Mouse (Mus musculus) kidney, adult 9 months (tissue): ENCODE results near the gene Gstt4.
A peak's percentile ranks its signal among the peaks of the same experiment; 100 is the strongest.
"Not testable (repeated sequence)": the region's sequence is repeated elsewhere in the genome, so short reads cannot be mapped to it uniquely, and the experiment has no call there.

Experiments used
- DNase-seq: peaks from one replicate; pipeline ENCODE4 v3.0.0; 2022

Gene Gstt4

GRCm38 (mm10) chr10:75789081-75789735 is 33.1 kb downstream of the Gstt4 start:
- no peak for DNase-seq

DNA sequence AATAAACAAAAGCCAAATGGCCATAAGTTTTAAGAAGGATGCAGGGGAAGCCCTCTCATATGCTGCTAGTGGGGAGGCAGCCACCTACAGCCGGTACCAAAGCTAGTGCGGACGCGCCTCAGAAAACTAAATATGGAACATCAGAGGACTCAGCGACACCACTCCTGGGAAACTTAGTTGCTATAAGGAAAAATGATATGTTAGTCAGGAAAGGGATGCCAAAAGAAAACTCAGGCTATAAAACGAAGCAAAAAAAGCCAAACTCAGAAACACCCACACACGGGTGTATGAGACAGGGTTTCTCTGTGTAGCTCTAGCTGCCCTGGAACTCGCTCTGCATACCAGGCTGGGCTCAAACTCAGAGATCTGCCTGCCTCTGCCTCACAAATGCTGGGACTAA is 34.1 kb downstream of the Gstt4 start:
- no peak for DNase-seq

DNA sequence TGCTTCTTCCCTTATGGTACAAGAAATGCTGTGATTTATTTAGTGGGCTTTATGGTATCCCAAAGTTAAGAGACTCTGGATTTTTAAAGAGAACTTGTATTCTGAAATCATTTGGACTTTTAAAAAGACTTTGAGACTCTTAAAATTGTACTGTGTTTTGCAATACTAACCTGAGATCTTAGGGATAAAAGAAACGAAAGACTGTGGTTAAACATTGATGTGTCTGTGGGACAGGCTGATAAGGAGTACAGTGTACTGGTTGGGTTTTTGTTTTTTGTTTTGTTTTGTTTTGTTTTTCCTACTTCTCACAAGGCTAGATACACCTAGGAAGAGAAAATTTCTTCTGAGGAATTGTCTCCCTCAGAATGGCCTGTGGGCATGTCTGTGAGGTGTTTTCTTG is 36.9 kb downstream of the Gstt4 start:
- DNase-seq, result no peak

DNA sequence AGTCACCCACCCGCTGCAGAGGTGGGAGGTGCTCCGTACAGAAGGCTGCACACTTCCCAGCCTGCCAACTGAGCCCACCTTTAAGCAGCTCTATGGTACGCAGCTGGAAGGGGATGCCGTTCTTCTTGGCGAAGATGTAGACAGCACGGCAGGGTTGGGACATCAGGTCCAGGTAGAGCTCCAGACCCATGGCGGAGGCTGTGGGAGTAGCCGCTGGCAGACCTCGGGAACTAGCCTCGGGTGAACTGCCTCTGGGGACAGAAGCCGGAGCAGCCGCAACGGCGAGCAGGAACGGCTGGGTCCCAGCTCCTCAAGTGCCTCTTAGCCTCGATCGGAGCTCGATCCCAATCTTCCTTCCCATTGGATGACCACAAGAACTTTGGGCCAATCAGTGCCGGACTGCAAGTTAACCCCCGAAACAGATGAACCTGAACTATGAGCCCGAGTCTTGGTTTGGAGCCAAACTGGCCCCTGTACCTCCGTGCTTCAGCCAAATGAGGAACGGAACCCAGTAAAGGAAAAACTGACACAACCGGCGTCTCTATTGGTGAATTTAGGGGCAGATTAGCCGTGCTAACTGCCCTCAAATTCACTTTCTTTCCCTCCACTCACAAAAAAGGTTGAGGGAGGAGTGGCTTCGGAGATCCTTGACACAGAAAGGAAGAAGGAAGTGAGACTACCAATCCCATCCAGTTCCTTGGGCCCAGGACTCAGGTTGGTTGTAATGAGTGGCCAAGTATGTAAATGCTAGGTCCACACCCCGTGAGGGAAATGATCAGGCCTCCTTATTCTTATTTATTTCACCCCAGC is 41.4 kb downstream of the Gstt4 start, which contains the start of the genes Gm20441 and Gstt3:
Gene Gm20441, minus strand, starts transcription at position 186 of the 810 bp plus-strand sequence.
Gene Gstt3, minus strand, starts transcription at position 646 of the 810 bp plus-strand sequence.
- DNase-seq, result peak; percentile 95

DNA sequence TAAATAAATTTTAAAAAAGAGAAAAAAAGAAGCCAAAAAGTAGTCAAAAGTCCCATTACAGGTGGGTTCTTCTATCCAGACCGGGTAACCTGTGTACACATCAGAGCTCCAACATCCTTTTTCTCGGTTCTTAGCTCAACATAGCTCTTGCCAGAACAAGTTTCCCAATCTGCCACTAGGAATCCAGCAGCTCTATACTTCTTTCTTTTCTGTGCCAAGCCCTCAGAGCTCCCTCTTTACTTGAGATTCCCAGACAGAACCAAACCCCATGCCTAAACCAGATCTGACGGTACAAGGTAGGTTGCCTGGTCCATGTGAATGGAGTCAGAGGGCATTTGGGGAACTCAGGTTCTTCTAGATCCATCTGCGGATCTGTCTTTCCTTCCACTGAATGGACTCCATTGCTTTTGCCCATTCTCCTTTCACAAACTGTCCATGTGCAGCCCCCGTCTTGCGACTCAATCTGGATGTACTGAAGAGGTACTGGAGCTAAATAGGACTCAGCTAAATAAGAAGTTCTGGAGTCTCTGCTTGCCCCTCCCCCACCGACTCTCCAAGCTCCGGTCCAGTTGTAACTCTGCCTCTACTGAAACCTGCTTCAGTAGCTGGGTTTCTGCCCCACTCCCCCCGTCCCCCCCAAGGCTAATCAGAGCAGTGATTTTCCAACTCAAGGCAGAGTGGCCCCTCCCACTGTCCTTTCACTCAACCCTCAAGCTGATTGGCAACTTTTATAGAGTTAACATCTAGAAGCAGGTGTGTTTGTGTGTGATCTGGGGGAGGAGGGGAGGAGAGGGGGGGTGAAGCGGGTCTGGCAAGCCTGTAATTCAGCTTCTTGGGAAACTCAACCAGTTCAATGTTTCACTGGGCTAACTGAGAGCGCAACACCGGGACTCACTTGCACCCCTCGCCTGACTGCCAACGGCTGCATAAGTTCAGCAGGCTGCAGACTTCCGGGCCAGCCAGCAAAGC is 42.9 kb downstream of the Gstt4 start:
- DNase-seq, result peak; percentile 79

DNA sequence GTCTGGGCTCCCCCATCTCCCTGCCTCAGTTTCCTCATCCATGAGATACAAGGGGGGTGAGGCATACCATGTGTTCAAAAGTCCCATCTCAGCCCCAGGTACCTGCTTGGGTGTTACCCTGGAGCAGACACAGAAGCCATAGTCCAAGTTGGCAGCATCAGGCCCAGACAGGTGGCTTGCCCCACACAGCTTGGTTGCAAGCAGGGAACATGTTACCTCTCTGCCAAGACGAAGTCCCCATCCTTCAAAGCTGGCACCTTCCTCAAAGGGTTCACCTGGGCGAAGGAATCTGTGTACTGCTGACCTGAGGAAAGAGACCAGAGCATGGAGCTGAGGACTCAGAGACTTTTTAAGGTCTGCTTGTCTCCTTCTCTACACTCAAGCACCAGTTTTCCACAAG is 44.5 kb downstream of the Gstt4 start:
- no peak for DNase-seq

DNA sequence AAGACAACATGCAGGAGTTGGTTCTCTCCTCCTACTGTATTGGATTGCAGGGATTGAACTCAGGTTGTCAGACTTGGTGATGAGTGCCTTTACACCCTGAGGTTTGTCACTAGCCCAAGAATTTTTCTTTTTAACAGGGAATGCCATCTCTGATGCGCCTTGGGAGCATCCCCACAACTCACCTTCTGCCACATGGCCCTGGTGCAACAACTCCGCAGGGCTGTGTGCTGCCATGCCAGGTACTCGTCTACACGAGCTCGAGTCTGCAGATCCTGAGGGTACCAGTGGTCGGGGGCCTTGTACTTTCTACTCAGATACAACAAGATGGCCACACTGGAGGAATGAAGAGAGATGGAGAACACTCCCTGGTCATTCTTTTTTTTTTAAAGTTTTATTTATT is 45.8 kb downstream of the Gstt4 start:
- no peak for DNase-seq

- DNase-seq, result no peak
Measured at GRCm38 (mm10) chr10:75774587-75774986, 47.8 kb downstream of the Gstt4 start.

- DNase-seq, result no peak
Measured at GRCm38 (mm10) chr10:75774102-75774501, 48.2 kb downstream of the Gstt4 start.

GRCm38 (mm10) chr10:75772795-75773664 is 49.3 kb downstream of the Gstt4 start, which contains the start of gene Ddt:
Gene Ddt, minus strand, starts transcription at chr10:75773414.
- peak; percentile 95 for DNase-seq

DNA sequence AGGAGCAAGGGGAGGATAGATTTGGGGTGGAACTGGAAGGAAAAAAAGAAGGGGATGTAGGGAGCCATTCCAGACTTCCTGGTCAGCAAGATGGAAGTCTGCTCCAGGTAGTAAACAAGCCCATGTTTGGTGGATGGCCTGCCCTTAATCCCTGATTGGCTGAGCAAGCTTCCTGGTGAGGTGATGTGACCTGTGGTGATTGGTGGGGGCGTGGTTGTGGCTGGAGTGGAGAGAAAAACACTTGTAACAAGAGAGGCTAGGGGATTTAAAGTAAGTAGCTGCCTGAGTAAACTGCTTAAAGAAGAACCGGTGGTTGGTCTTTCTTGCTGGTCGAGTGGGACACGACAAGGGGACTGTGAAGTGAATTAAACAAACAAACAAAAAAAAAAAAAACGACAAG is 54.6 kb downstream of the Gstt4 start:
- not testable (repeated sequence) for DNase-seq

- peak; percentile 86 for DNase-seq
Measured at GRCm38 (mm10) chr10:75766856-75767255, 55.5 kb downstream of the Gstt4 start.
